Mouse (Mus musculus) adrenal gland, postnatal 14 days (tissue): ENCODE measurements around the gene Ldlrad1. TPM values are rescaled to one million over a fixed set of nuclear protein-coding genes. Genes with fewer than 3 reads are reported as not detected.

Experiments
- total RNA-seq: library from RNA; stranded (reverse); gene quantifications from 2 replicates; pipeline ENCODE4 v1.2.3, GENCODE M21; 2021

The Ldlrad1 gene
- total RNA-seq, 1 experiment from 2014 or later: not detected

Other genes starting within 250 kb of the Ldlrad1 start
- 98.8 and 100 TPM in 2 replicates for gene Mrpl37, start 142.3 kb upstream of the Ldlrad1 start, total RNA-seq
- 17.0 and 20.1 TPM in 2 replicates for gene Cyb5rl, start 142.2 kb upstream of the Ldlrad1 start, total RNA-seq
- gene Cdcp2, start 112.3 kb upstream of the Ldlrad1 start, total RNA-seq: not detected in 2 replicates
- 261 and 291 TPM in 2 replicates for gene Tmem59, start 30.8 kb upstream of the Ldlrad1 start, total RNA-seq
- gene Tceanc2, start 30.1 kb upstream of the Ldlrad1 start, total RNA-seq: 27.9 and 31.3 TPM in 2 replicates
- 28.2 and 32.3 TPM in 2 replicates for gene Lrrc42, start 44.4 kb downstream of the Ldlrad1 start, total RNA-seq
- gene Hspb11, start 44.4 kb downstream of the Ldlrad1 start, total RNA-seq: 22.4 and 22.6 TPM in 2 replicates
- gene Dio1, start 98.0 kb downstream of the Ldlrad1 start, total RNA-seq: 0.49 and 12.0 TPM in 2 replicates
- 51.8 and 68.3 TPM in 2 replicates for gene Yipf1, start 105.2 kb downstream of the Ldlrad1 start, total RNA-seq
- 15.1 and 15.9 TPM in 2 replicates for gene Ndc1, start 158.6 kb downstream of the Ldlrad1 start, total RNA-seq
- gene Glis1, start 225.4 kb downstream of the Ldlrad1 start, total RNA-seq: 0.30 and 1.2 TPM in 2 replicates